Mouse (Mus musculus): ENCODE measurements around the gene Ticrr.

DNA sequence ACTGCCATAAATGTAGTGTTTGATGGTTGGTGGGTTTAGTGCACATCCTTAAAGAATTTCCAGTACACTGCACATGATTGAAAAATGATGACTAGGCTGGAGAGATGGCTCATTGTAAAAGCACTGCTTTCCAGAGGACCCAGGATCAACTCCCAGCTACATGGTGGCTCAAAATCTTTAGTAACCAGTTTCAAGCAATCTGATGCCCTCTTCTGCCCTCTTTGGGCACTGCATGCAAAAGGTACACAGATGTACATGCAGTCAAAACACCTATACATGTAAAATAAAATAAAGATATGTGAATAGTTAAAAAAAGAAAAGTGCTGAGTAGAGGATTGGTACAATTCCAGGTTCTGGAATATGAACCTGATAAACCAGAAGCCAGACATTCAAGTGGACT is 19.2 kb downstream of the Ticrr start:
- TF ChIP-seq CTCF (IDR thresholded peaks at IDR 0.05; ENCODE audit: control insufficient read depth, insufficient read depth, low read length) = no peak
- no peak for TF ChIP-seq POLR2A (IDR thresholded peaks at IDR 0.05; ENCODE audit: borderline replicate concordance, control insufficient read depth, low read depth, low read length)
